Mouse (Mus musculus): ENCODE measurements around the gene Fdx1. TPM values are rescaled to one million over a fixed set of nuclear protein-coding genes. Genes with fewer than 3 reads are reported as not detected.

The Fdx1 gene
- total RNA-seq (2014; rRNA removed) (13.2 and 18.9 TPM in 2 replicates), polyA plus RNA-seq (2015; fragmentation: Nextera tagmentation; extraction: Ambion mirVana) (47.6 and 50.7 TPM in 2 replicates)

GRCm38 (mm10) chr9:51962975-51963701 is at the start of gene Fdx1:
Gene Fdx1 (minus strand): TSS chr9:51963556.
- H3K27me3 ChIP-seq (ENCODE audit: insufficient read depth, low read length) = no peaks in the 10 kb centered on the region
- WGBS = under 1% methylated on average over 81 of the region's 81 CpGs
- peak; percentile 95 for ATAC-seq
- TF ChIP-seq CTCF (IDR thresholded peaks at IDR 0.05; ENCODE audit: low read depth) = no peak
- peak within 1 kb of the TSS; percentile 83 for H3K4me2 ChIP-seq (ENCODE audit: low read depth, low read length)
- no peaks in the 10 kb centered on the region for H3K9me3 ChIP-seq (ENCODE audit: low read length)
- peak; percentile 72 for DNase-seq (ENCODE audit: low spot score)
- H3K27ac ChIP-seq = peak within 1 kb of the TSS; percentile 83
- H3K4me3 ChIP-seq (ENCODE audit: low read length) = peak within 1 kb of the TSS; percentile 56
- H3K36me3 ChIP-seq (ENCODE audit: insufficient read depth, low read length) = no peaks in the 10 kb centered on the region
- H3K4me1 ChIP-seq (ENCODE audit: insufficient read depth, low read length) = peaks cover 12% of the 10 kb centered on the region; the same call in 1 of the 2 replicates
- H3K9ac ChIP-seq (replicated peaks; ENCODE audit: low read length) = peak within 1 kb of the TSS; percentile 81

- DNase-seq (ENCODE audit: low spot score) = no peak
- Histone ChIP-seq H3K4me3 (ENCODE audit: low read length) (no peak overlapping the region), H3K36me3 (ENCODE audit: insufficient read depth, low read length) (no peaks in the 10 kb centered on the region), H3K9ac (replicated peaks; ENCODE audit: low read length) (no peak overlapping the region), H3K9me3 (ENCODE audit: low read length) (no peaks in the 10 kb centered on the region), H3K27ac (no peak overlapping the region), H3K4me2 (ENCODE audit: low read depth, low read length) (no peak overlapping the region), H3K4me1 (ENCODE audit: insufficient read depth, low read length) (no peaks in the 10 kb centered on the region), H3K27me3 (ENCODE audit: insufficient read depth, low read length) (no peaks in the 10 kb centered on the region)
- WGBS = 82% methylated on average over 5 of the region's 5 CpGs
- no peak for ATAC-seq
- TF ChIP-seq CTCF (IDR thresholded peaks at IDR 0.05; ENCODE audit: low read depth) = no peak
Observed at GRCm38 (mm10) chr9:52012781-52013436, 49.6 kb upstream of the Fdx1 start.

GRCm38 (mm10) chr9:52012311-52012710 is 49.0 kb upstream of the Fdx1 start:
- 100% methylated on average over 1 of the region's 1 CpGs for WGBS
- Histone ChIP-seq H3K27ac (no peak overlapping the region), H3K36me3 (ENCODE audit: insufficient read depth, low read length) (no peaks in the 10 kb centered on the region), H3K4me2 (ENCODE audit: low read depth, low read length) (no peak overlapping the region), H3K4me1 (ENCODE audit: insufficient read depth, low read length) (no peaks in the 10 kb centered on the region), H3K27me3 (ENCODE audit: insufficient read depth, low read length) (no peaks in the 10 kb centered on the region), H3K9ac (replicated peaks; ENCODE audit: low read length) (no peak overlapping the region), H3K4me3 (ENCODE audit: low read length) (no peak overlapping the region), H3K9me3 (ENCODE audit: low read length) (no peaks in the 10 kb centered on the region)
- no peak for TF ChIP-seq CTCF (IDR thresholded peaks at IDR 0.05; ENCODE audit: low read depth)
- ATAC-seq = no peak
- DNase-seq (ENCODE audit: low spot score) = no peak

- 95% methylated on average over 1 of the region's 1 CpGs for WGBS
- DNase-seq (ENCODE audit: low spot score) = no peak
Observed at GRCm38 (mm10) chr9:52008511-52008910, 45.2 kb upstream of the Fdx1 start.

GRCm38 (mm10) chr9:52007341-52007740 is 44.0 kb upstream of the Fdx1 start:
- Histone ChIP-seq H3K9me3 (ENCODE audit: low read length) (no peaks in the 10 kb centered on the region), H3K4me3 (ENCODE audit: low read length) (no peak overlapping the region), H3K9ac (replicated peaks; ENCODE audit: low read length) (no peak overlapping the region), H3K27me3 (ENCODE audit: insufficient read depth, low read length) (no peaks in the 10 kb centered on the region), H3K27ac (no peak overlapping the region), H3K4me1 (ENCODE audit: insufficient read depth, low read length) (no peaks in the 10 kb centered on the region), H3K4me2 (ENCODE audit: low read depth, low read length) (no peak overlapping the region), H3K36me3 (ENCODE audit: insufficient read depth, low read length) (no peaks in the 10 kb centered on the region)
- WGBS = 47% methylated on average over 2 of the region's 2 CpGs
- ATAC-seq (no peak), DNase-seq (ENCODE audit: low spot score) (no peak)
- TF ChIP-seq CTCF (IDR thresholded peaks at IDR 0.05; ENCODE audit: low read depth) = no peak

More at GRCm38 (mm10) chr9:52008511-52008910, 45.2 kb upstream of the Fdx1 start:
- TF ChIP-seq CTCF (IDR thresholded peaks at IDR 0.05; ENCODE audit: low read depth) = no peak
- H3K27ac ChIP-seq = no peak overlapping the region
- H3K4me3 ChIP-seq (ENCODE audit: low read length) = no peak overlapping the region
- H3K9me3 ChIP-seq (ENCODE audit: low read length) = no peaks in the 10 kb centered on the region
- H3K4me2 ChIP-seq (ENCODE audit: low read depth, low read length) = no peak overlapping the region
- no peaks in the 10 kb centered on the region for H3K36me3 ChIP-seq (ENCODE audit: insufficient read depth, low read length)
- no peak for ATAC-seq
- H3K27me3 ChIP-seq (ENCODE audit: insufficient read depth, low read length) = no peaks in the 10 kb centered on the region
- no peak overlapping the region for H3K9ac ChIP-seq (replicated peaks; ENCODE audit: low read length)
- no peaks in the 10 kb centered on the region for H3K4me1 ChIP-seq (ENCODE audit: insufficient read depth, low read length)

GRCm38 (mm10) chr9:52003501-52003900 is 40.1 kb upstream of the Fdx1 start:
- Histone ChIP-seq H3K4me2 (ENCODE audit: low read depth, low read length) (no peak overlapping the region), H3K27me3 (ENCODE audit: insufficient read depth, low read length) (no peaks in the 10 kb centered on the region), H3K4me3 (ENCODE audit: low read length) (no peak overlapping the region), H3K9me3 (ENCODE audit: low read length) (no peaks in the 10 kb centered on the region), H3K9ac (replicated peaks; ENCODE audit: low read length) (no peak overlapping the region), H3K4me1 (ENCODE audit: insufficient read depth, low read length) (no peaks in the 10 kb centered on the region), H3K27ac (no peak overlapping the region), H3K36me3 (ENCODE audit: insufficient read depth, low read length) (no peaks in the 10 kb centered on the region)
- ATAC-seq (no peak), DNase-seq (ENCODE audit: low spot score) (no peak)
- 68% methylated on average over 4 of the region's 4 CpGs for WGBS
- no peak for TF ChIP-seq CTCF (IDR thresholded peaks at IDR 0.05; ENCODE audit: low read depth)
